Mouse (Mus musculus) ES-Bruce4 (cell line): ENCODE results near the gene Tnnc2.

Experiments
- CTCF ChIP-seq: IDR thresholded peaks from one replicate; pipeline ENCODE4 v1.8.1; 2011; ENCODE audit warnings: low read depth, low read length
- EP300 ChIP-seq: IDR thresholded peaks from 2 replicates; pipeline ENCODE4 v1.6.1; 2011; ENCODE audit warnings: low read depth, low read length; ENCODE audit not compliant: insufficient read depth
- POLR2A ChIP-seq: IDR thresholded peaks from one replicate; pipeline ENCODE4 v1.8.1; 2011; ENCODE audit warnings: low read length; ENCODE audit not compliant: insufficient read depth

- peak; percentile 13 for TF ChIP-seq CTCF
- TF ChIP-seq EP300 = no peak
- no peak for TF ChIP-seq POLR2A
Observed at GRCm38 (mm10) chr2:164783926-164784581, 4.3 kb upstream of the Tnnc2 start.
